Mouse (Mus musculus) mouse embryonic stem cell (cell line): ENCODE data around the gene Rps27l.

Experiments used
- in situ Hi-C, 2 experiments: fragments of 300-500 bp; cut with MboI; formaldehyde crosslinking; loops; 1 replicate in 1 of 2; 3 replicates in 1 of 2; pipeline ENCODE4 v1.14.3; 2019 to 2020; ENCODE audit warnings: low sequenced_read_pairs in 2 of 2, low pct_unique_long_range_greater_than_20kb in 1 of 2, mixed read lengths in 1 of 2; ENCODE audit not compliant: unreplicated experiment in 1 of 2

The Rps27l gene

DNA sequence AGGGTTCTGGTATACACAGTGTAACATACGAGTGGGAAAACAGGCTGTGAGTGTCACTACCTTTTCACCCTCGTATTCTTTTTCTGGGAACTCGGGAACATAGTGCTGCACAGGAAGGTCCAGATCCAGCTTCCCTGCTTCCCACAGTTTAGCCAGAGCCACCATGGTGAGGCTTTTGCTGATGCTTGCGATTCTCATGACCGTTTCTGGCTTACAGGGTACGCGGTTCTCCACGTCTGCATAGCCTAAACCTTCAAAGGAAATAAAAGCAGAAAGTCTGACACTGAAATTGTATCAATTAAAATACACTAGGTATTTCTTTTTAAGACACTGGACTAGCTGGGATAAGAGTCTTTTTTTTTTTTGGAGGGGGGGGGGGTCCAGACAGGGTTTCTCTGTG, 25.2 kb downstream of the Rps27l start:
- in situ Hi-C loops: no loop called here

DNA sequence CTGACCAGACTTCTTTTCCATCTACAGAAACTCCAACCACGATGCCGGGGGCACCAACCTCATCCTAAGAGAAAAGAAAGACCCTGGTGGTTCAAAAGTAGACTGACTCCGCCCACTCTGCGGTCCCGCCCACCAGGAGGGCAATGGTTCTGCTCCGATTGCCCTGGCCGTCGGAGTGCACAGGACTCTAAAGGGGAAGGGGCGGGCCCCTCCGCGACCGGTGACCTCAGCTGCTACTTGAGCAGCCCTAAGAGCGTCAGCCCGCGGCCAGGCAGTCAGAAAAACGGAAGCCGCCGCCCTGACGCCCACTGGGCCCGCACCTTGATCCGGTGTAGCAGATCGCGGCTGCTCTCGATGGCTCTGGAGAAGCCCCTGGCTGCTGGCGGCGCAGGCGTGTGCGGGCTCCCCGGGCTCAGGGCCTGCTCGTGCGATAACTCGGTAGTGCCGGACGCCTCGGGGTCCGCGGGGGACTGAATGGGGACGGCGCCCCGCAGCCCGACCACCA, 28.9 kb downstream of the Rps27l start:
- in situ Hi-C loops: no loop called here

DNA sequence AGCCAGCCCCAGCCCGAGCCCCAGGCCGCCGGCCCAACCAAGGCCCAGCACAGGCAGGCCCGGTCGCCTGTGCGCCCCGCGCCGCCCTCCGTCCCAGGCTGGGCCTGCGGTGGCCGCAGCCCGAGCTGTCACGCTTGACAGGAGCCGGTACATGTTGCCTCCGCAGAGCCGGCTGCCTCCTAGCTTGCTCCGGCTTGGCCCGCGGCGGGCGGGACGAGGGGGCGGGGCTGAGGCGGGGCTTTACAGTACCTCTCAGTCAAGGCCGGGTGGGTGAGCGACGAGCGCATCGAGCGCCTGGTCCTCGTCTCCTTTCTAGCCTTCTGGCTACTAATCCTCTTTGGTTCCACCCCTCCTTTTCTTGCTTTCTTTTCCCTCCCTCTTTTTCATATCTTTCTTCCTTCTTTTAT, 29.4 kb downstream of the Rps27l start, which contains the start of gene Lactb:
TSS of gene Lactb (minus strand) at position 246 of the 407 bp plus-strand sequence.
- in situ Hi-C loops: no loop called here

DNA sequence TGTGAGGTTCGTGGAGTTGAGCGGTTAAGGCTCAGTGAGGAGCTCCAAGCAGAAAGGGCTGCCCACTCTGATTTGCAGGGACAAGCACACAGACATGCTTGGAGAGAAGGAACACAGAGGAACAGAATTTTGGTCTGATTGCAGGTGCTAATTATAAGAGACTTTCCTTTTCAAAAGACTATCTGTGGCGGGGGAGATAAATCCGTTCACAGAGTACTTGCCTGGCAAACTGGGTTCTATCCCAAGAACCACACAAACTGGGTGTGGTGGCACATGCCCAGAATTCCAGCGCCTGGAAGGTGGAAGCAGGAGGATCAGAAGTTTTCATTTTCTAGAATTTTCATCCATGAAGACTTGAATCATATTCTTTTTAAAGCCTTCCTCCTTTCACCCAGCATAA, 31.2 kb downstream of the Rps27l start:
- in situ Hi-C loops: no loop called here

DNA sequence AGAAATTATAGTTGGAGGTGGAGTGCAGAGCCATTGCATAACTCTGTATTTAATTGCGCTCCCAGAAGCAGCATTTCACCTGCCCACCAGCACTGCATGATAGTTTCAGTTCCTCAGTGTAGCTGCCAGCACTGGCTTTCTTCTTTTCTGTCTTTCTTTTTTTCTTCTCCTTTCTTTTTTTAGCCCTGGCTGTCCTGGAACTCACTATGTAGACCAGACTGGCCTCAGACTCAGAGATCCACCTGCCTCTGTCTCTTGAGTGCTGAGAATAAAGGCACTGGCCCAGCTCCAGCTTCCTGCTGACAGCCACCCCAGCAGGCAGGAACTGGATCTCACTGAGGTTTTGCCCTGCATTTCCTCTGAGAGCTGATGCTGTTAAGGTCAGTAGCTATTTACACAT, 32.1 kb downstream of the Rps27l start:
- in situ Hi-C loops: no loop called here

DNA sequence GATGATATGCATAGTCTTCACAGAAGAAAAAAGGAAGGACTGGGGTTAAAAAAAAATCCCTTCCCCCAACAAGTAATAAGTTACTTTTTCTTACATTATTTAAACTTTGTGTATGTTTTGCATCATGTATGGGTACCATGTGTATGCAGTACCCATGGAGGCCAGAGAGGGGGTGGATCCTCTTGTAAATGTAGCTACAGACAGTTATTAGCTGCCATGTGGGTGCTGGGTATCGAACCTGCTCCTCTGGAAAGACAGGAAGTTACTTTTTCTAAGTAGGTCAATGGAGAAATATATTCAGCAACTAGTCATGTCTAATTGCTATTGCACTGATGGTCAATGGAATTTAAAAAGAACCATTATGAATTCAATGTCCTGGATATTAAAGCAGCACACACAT, 32.6 kb downstream of the Rps27l start:
- in situ Hi-C loops: no loop called here

DNA sequence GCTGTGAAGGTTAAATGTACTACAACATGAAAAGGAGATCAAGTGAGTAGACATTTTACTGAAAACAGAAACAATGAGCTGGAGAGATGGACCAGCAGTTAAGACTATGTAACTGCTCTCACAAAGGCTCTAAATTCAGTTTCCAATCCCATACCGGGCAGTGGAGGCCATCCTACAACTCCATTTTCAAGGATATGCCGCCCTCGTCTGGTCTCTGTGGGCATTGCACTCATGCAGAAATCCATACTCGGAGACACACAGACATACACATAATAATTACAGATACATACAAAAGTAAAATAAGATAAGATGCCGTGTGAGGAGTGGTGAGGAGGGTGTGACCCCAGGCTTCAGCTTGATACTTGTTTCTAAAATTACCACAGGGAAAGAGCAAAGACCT, 34.6 kb downstream of the Rps27l start:
- in situ Hi-C loops: no loop called here

DNA sequence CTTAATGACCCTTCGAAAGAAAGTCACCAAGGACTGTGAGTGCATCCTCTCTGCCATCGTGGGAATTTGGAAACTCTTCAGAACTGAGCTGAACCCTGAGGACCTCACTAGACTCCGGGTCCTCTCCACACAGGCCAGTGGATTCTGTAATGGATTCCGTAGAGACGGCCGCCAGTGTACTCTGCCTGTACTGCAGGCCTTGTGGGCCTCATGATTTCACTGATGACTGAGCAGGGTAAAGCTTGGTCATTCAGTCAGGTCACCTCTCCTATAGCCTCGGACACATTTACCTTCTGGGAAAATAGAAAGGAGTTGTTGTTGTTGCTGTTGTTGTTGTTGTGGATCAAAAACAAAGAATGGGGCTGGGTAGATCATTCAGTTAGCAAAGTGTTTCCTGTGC, 36.2 kb downstream of the Rps27l start:
- in situ Hi-C loops: no loop called here

DNA sequence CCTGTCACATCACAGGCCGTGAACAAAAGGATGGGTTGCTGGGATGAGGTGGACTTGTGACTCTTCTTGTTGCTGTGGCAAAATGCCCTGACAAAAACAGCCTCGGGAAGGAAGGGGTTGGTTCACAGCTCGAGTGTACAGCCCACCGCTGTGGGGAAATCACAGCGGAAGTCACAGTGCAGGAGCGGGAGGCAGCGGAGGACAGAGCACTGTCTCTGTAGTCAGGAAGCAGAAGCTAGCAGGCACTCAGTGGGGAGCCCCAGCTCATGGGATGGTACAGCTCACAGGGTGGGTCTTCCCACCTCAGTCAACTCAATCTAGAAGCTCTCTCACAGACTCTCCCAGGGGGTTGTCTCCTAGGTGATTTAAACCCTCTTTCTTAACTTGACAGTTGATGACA, 39.5 kb downstream of the Rps27l start:
- in situ Hi-C loops: no loop called here

DNA sequence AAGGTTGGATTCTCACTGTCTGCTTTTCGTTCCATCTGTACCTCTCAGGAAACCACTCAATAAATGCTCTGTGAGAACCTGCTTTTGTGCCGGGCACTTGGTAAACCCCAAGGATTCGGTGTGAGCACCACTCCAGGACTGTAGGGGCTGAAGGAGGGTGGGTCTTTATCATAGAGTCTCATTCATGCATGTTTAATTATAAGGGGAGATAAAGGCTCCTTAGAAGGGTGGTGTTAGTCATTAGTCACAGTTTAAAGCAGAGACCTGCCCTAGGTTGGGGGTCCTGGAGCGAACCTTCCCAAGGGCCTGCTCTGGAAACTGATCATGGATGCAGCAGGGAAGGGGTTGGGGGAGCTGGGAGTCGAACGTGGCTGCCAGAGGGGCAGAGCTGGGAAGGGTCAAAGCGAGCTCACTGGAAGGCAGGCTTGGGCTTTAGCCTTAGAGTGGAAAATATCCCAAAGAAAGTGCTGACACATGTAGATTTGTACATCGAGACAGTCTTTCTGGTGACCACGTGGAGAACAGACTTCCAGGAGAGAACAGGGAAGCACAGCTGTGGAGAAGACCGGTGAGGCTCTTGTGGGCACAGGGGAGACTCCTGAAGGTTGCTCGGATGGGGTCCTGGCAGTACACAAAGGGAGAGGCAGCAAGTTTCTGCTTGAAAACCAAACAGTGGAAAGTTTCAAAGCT, 42.5 kb downstream of the Rps27l start:
- in situ Hi-C loops: no loop called here

DNA sequence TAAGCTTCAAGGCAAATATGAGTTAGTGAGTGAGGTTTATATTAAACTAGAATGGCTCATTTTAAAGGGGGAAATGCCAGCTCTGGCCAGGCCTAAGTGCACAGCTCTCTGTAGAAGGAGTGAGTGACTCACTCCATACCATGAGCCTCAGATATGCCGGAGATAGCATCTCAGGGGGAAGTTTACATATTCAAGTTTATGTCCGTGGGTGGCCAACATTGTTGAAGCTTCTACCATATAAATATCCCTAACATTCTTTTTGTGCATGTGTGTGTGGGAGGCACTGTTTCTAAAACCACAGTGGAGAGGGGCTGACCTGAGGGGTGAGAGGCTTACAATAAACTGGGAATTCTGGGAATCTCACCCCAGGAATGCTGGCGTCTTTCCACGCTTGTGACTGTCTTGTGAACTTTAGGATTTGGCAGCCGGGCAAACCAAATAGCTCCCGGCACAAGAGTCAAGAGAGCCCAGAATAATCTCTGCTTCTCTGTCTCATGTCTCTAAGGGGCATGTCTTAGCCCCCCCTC, 43.1 kb downstream of the Rps27l start:
- in situ Hi-C loops: no loop called here

DNA sequence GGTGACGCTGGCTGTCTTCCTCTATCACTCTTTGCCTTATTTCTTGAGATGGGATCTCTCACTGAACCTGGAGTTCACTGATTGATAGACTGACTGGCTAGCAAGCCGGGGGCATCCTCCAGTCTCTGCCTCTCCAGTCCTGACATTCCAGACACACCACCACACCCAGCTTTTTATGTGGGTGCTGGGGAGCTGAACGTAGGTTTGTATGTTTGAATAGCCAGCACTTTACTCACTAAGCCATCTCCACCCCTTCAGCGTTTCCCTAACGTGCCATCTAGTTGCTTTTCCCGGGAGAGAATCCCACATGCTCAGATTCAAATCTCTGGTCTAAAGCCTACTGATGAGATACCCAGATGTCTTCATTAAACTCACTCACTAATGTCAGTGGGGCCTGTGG, 43.7 kb downstream of the Rps27l start:
- in situ Hi-C loops: no loop called here

DNA sequence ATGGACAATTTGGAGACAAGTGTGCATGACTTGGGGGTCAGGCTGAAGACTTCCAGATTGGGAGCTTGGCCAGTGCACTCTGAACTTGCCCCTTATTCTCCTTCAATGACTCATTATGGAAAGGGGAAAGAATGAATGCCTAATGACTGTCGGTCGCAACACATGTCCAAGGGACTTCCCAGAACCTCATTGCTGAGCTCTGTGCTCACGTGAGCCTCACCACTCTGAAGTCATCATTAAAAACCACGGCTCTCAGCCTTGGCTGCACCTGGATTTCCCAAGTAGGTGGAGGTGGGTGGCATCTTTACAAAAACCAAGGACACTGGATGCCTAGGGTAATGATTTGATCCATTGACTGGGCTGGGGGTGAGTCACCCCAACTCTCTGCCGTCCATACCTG, 44.2 kb downstream of the Rps27l start:
- in situ Hi-C loops: no loop called here

DNA sequence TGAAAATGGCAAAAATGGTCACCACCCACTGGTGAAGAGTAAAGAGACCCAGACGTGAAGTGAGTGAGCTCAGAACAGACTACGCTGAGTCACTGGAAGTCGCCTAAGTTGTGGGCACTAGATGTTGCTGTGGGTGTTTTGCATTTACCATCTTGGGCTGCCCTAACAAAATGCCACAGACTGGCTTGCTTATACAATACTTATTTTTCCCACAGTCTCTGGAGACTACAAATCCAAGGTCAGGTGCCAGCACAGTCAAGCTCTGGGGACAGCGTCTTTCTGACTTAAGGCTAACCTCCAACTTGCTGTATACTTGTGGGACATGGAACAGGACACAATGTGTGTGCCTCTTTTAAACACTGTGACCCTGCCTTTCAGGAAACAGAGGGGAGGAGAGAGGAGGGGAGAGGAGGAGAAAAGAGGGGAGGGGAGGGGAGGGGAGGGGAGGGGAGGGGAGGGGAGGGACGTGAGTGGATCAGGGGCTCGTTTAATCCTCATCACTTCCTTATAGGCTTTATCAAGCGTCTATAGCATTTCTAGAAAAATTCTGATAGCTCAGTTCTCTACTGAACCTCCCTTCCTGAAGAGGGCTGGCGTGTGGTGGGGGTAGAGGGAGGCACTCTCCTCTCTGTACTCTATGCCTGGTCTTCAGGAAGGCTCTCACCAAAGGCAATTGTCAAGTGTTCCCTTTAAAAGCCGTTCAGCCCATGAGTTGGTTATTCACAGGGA, 45.3 kb downstream of the Rps27l start:
- in situ Hi-C loops: no loop called here

DNA sequence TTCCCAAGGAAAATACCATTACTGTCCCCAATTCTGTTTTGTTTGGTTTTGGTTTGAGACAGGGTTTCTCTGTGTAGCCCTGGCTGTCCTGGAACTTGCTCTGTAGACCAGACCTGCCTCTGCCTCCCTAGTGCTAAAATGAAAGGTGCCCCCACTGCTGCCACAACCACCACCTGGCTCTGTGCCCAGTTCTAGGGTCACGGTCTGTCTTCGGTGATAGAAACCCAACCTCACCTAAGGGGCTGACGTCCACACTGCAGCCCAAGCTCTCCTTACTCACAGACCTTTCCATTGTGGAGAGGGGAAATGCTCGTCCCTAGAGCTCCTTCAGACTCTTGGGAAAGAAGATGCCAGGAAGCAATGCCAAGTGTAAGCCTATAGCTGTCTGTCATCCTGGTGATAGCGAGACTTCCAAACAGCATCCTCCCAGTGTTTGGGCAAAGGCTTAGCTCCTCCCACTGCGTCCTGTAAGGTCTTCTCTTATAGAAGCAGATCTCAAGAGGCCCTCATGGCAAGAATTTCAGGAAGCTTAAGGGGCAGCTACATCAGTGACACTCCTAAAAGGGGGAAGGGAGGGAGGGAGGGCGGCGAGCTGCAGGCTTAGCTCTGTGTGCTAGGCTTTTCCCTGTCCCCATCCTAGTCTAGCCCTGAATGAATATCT, 46.0 kb downstream of the Rps27l start:
- in situ Hi-C loops: no loop called here
